Mouse (Mus musculus) left cerebral cortex, adult 11 months (tissue): ENCODE measurements around the gene Orc1.

ENCODE experiments used
- DNase-seq: peaks from one replicate; pipeline ENCODE4 v3.0.0; 2022; ENCODE audit warnings: low spot score

Gene Orc1

DNA sequence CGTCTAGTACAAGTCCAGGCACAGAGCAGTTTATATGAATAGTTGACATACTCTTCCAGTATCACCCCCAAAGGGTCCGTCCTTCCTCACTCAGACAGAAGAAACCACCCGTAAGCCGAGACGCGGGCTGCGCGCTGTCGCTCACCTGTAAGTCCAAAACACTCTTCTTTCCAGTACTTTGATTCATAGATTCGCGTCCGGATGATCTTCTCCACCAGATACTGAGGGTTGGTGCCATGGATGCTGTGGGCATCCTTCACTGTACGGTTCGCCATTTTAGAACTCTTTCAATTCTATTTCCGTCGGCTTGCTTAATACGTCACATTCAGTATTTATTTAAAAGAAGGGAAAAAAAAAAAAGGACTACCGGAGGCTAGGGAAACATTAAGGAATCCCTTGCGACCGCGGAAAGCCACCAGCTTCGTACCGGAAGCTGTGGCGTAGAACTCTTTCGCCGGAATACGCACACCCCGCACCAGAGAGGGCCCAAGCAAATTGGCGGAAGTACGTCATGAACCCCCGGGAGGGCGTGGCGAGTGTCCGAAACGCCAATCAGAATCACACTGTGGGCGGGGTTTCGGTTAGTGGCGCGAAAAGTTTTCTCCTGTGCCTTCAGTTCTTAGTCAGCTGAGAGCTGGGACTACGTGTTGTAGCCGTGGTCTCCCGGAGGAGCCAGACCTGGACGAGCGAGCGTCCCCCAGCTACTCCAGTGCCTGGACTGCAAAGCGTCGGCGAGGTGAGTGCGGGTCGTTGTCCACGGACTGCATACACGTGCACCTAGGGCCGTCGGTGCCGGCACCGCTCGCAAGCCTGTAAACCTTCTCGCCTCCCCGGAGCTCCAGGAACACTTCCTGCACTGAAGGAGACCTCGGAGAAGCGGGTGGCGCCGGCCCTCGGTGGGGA lies at the start of gene Orc1, which contains the start of gene Prpf38a:
Orc1 (plus strand) TSS at position 584 of the 903 bp plus-strand sequence.
Prpf38a (minus strand) TSS at position 497 of the 903 bp plus-strand sequence.
- DNase-seq, result peak; percentile 93

- no peak for DNase-seq
These were observed 39.5 kb upstream of the Orc1 start for GRCm38 (mm10) chr4:108539701-108540100.

DNA sequence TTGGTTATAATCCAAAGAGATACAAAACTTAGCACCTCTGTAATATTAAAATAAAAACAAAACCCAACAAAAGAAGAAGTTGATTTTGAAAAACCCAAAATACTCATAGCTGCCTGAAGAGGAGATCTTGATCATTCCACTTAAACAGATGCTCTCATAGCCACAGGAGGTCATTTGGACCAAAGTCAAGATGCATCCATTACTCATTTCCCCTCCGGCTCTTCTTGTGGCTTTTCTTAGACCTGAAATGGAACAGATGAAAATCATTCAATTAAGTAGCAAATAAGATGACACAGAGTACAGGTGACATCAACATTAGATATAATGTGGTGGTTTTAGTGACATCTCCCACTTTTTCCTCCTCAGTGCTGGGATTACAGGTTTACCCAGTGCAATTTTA lies 14.2 kb upstream of the Orc1 start:
- DNase-seq, result no peak

DNA sequence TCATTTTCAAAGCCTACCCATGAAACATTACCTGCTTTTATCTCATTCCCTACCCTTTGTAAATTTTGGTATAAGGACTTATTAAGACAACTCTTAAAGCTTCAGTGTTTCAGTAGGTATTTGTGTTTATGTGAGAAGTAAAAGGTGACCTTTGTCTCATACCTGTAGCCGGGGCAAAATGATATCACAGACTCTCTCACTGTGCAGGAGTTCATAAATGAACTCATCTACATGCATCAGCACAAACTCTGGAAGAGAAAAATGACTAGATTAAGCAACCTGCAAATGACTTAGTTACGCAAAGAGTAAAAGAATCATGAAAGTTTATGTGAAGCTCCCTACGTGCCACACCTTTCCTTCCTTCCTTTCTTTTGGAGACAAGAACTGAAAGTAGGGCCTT lies 6.6 kb upstream of the Orc1 start:
- DNase-seq, result no peak

GRCm38 (mm10) chr4:108579743-108580411 lies 654 bp downstream of the Orc1 start:
- no peak for DNase-seq

- DNase-seq, result no peak
These were observed 14.2 kb downstream of the Orc1 start for GRCm38 (mm10) chr4:108593376-108593775.

DNA sequence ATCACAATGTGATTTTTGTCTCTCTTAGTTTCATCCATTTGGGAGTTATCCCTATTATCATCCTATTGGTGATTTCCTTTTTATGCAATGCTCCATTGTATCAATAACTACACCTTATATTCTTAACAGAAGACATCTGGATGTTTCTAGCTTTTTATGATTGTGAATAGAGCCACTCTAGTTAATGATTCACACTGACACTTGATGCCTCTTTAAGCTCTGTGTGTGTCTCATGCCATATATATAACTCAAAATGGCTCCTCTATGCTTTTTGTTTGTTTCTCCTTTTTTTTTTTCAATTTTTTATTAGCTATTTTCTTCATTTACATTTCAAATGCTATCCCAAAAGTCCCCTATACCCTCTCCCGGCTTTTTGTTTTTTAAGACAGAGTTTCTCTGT lies 16.6 kb downstream of the Orc1 start:
- DNase-seq, result no peak

GRCm38 (mm10) chr4:108598306-108598705 lies 19.1 kb downstream of the Orc1 start:
- DNase-seq, result no peak

- DNase-seq, result no peak
These were observed 22.6 kb downstream of the Orc1 start for GRCm38 (mm10) chr4:108601870-108602269.

DNA sequence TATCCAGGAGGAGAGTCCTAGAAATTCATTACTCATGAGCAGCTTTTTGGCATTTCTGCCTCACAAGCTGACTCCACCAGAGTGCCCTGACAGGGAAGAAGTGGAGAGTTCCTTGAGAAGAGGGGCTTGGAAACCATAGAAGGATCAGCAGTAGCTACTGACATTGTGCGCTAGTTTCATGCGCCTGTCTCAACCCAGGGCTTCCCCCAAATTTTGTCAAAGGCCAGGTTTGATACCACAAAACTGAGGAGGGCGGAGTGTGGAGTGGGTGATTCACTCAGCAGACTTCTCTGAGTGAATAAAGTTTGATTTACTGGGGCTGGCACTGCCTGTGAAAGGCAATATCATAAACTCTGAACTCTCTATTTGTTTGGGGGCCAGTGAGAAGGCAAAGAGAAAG lies 29.4 kb downstream of the Orc1 start:
- no peak for DNase-seq

DNA sequence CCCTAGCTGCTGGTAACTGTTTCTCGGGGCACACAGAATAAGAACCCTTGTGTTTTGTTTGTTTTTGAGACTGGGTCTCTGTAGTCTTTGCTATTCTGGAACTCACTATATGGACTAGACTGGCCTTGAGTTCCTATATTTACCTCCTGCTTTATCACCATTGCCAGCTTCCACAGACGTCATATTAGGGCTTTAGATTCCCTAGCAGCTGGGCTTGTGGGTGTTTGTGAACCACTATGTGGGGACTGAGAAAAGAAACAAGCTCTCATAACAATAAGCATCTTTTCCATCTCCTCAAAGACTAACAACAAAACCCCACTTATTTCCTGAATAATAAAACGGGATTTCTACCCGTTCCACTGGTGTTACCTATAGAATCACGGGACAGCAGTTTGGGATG lies 31.7 kb downstream of the Orc1 start:
- no peak for DNase-seq

DNA sequence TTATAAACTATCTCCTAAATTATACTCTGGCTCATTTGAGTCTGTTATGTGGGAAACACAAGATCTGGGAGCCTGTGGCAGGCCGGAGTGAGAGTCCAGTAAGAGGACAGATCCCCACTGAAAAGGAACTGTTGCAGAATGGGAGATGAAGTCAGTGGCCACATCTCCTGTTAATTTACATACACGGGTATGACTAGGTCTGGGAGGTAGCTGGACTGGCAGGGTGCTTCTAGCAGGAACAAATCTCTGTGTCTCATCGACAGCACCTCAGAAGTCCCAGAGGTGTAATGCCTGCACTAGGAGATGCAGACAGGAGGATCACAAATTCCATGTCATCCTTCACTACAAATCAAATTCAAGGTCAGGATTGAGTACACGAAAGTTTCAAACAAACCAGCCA lies 39.4 kb downstream of the Orc1 start:
- DNase-seq, result no peak

GRCm38 (mm10) chr4:108619165-108619564 lies 39.9 kb downstream of the Orc1 start:
- no peak for DNase-seq

DNA sequence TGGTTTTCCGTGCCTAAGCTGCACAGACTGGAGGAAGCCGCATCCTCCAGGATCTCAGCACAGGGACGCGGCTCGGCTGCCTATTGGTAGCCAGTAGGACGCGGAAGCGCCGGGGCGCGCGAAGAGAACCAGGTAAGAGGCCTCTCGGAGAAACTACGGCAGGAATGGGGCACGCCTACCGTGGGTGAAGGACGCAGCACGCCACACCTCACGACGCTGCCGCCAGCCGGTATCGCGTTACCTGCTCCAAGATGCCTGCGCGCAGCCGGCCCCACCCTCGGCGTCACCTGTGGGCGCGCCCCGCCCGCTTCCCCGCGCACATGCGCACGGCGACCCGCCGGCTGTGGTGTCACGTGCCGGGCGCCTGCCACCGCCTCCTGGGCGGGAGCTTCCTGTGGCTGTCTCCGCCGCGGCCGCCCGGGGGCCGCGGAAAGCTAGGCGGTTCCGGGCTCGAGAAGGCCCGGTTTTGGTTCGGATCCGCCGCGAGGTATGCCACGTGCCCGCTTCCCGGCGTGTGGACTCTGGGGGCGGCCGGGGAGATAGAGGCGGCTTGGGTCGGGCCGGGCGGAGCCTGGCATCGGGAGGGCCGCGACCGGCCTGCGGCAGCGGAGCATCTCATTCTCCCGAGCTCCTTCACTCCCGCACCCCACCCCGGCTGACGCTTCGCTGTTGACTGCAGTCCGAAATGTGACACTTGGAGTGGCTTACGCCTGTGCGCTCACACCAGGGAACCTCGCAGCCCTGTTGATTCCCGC lies 40.5 kb downstream of the Orc1 start, which contains the start of gene Cc2d1b:
Cc2d1b (plus strand) TSS at position 354 of the 755 bp plus-strand sequence.
- peak; percentile 88 for DNase-seq

GRCm38 (mm10) chr4:108620536-108620935 lies 41.3 kb downstream of the Orc1 start:
- no peak for DNase-seq

- DNase-seq, result no peak
These were observed 42.3 kb downstream of the Orc1 start for GRCm38 (mm10) chr4:108621504-108621903.

DNA sequence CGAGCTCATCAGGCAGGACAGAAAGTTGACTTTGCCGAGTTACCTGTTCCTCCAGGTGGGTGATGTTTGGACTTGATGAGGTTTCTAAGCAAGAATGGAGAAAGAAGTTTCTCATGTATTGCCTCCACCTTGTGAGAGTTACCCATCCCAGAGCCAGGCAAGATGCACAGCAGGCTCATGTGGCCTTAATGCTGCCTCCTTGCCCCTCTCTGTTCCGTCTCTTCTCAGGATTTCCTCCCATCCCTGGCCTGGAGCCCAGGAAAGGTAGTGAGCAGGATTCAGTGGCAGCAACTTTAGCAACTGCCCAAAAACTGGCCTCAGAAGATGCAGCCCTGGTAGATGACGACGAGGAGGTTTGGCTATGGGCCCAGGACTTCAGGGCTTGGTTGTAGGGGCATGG lies 47.8 kb downstream of the Orc1 start:
- DNase-seq, result no peak

- no peak for DNase-seq
These were observed 50.2 kb downstream of the Orc1 start for GRCm38 (mm10) chr4:108629363-108629880.

DNA sequence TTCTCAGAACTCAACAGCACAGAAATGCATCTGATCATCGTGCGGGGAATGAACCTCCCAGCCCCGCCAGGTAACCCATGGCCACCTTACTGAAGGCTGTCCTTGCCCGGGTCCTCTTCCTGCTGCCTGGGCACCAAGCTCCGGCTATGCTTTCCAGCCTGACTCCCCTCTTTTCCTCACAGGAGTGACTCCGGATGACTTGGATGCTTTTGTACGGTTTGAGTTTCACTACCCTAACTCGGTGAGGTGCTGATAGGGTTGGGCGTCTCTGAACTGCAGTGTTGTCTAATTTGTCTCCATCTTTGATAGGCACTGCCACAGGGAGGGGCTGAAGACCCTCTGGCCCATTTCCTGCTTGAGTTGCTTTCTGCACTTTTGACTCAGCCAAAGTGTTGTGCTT lies 50.9 kb downstream of the Orc1 start:
- no peak for DNase-seq

DNA sequence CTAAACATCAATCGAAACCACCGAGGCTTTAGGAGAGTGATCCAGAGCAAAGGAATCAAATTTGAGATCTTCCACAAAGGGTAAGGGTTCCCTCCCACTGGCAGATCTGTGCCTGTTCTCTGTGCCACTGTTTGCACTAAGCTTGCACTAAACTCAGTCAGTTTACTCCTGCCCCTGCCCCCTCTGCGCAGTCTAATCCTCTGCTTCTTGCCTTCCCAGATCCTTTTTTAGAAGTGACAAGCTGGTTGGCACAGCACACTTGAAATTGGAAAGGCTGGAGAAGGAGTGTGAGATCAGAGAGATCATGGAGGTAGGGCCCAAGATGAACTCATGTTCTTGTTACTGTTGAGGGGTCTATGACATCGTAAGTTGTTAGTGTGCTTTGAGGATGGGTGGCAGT lies 52.4 kb downstream of the Orc1 start:
- no peak for DNase-seq

- DNase-seq, result no peak
These were observed 54.5 kb downstream of the Orc1 start for GRCm38 (mm10) chr4:108633703-108634102.

DNA sequence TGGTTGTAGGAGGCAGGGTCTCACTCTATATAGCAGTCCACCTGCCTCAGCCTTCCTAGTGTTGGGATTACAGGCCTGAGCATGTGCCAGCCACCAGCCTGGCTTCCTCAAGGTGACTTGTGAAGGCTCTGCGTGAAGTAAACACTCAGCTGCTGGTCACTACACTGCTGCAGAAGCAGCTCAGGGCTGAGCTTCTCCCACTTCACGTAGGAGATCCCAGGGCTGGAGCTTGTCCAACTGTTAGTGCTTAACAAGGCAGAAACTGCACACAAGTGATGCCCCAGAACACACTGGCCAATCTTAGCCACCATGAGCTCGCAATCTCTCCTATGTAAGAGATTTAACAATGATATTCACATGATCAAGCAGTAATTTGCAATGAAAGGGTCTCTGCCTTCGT lies 55.5 kb downstream of the Orc1 start:
- no peak for DNase-seq
